Mouse (Mus musculus) midbrain, embryonic 15.5 days (tissue): ENCODE results near the gene Klk4. TPM values are rescaled to one million over a fixed set of nuclear protein-coding genes. Genes with fewer than 3 reads are reported as not detected.

Experiments
- ATAC-seq: fragments of 200-750 bp; cut with Nextera tagmentation; replicated peaks from 2 replicates; pipeline ENCODE4 v1.8.0; 2017; ENCODE audit warnings: moderate TSS enrichment
- H3K27ac ChIP-seq: fragments of 300-500 bp; sonication (generic); 2 replicates; pipeline ENCODE4 v1.5.1; 2015; ENCODE audit warnings: mild to moderate bottlenecking, inconsistent platforms
- H3K27me3 ChIP-seq: fragments of 300-500 bp; sonication (generic); replicated peaks from 2 replicates; pipeline ENCODE4 v1.6.1; 2015; ENCODE audit warnings: inconsistent platforms
- H3K36me3 ChIP-seq: fragments of 300-500 bp; sonication (generic); replicated peaks from 2 replicates; pipeline ENCODE4 v1.6.1; 2015; ENCODE audit warnings: inconsistent platforms
- H3K4me1 ChIP-seq: fragments of 300-500 bp; sonication (generic); 2 replicates; pipeline ENCODE4 v1.6.1; 2015; ENCODE audit warnings: inconsistent platforms
- H3K4me2 ChIP-seq: fragments of 300-500 bp; sonication (generic); 2 replicates; pipeline ENCODE4 v1.6.1; 2015; ENCODE audit warnings: inconsistent platforms, mild to moderate bottlenecking, moderate library complexity
- H3K4me3 ChIP-seq: fragments of 300-500 bp; sonication (generic); 2 replicates; pipeline ENCODE4 v1.5.1; 2015; ENCODE audit warnings: mild to moderate bottlenecking, inconsistent platforms
- H3K9ac ChIP-seq: fragments of 300-500 bp; sonication (generic); 2 replicates; pipeline ENCODE4 v1.6.1; 2015; ENCODE audit warnings: mild to moderate bottlenecking, inconsistent platforms
- H3K9me3 ChIP-seq: fragments of 300-500 bp; sonication (generic); 2 replicates; pipeline ENCODE4 v1.6.1; 2016; ENCODE audit warnings: inconsistent platforms
- WGBS: fragments of 180-500 bp; shearing (Covaris S2); methylation state at CpG from one replicate; pipeline ENCODE4 v1.1.7; 2015; ENCODE audit warnings: mixed read lengths; 5-methylcytosine and 5-hydroxymethylcytosine counted together
- polyA plus RNA-seq: library from polyadenylated mRNA; unstranded; fragments of >200 nt; fragmentation: Nextera tagmentation; extraction: Ambion mirVana; gene quantifications from 2 replicates; pipeline ENCODE4 v1.2.1, GENCODE M21; 2015

The Klk4 gene
- polyA plus RNA-seq, 1 experiment from 2014 or later = 0.18 TPM

- no peaks in the 10 kb centered on the region for H3K4me1 ChIP-seq
- H3K36me3 ChIP-seq = no peaks in the 10 kb centered on the region
- H3K27ac ChIP-seq = no peak overlapping the region
- 84% methylated on average over 2 of the region's 2 CpGs for WGBS
- no peaks in the 10 kb centered on the region for H3K27me3 ChIP-seq
- H3K4me3 ChIP-seq = no peak overlapping the region
- no peak overlapping the region for H3K4me2 ChIP-seq
- no peaks in the 10 kb centered on the region for H3K9me3 ChIP-seq
- no peak overlapping the region for H3K9ac ChIP-seq
- ATAC-seq = no peak
Measured at GRCm38 (mm10) chr7:43921941-43922340, 41.0 kb downstream of the Klk4 start.

GRCm38 (mm10) chr7:43925985-43926384 lies 45.0 kb downstream of the Klk4 start:
- H3K4me2 ChIP-seq = no peak overlapping the region
- H3K27ac ChIP-seq = no peak overlapping the region
- no peak overlapping the region for H3K4me3 ChIP-seq
- no peaks in the 10 kb centered on the region for H3K4me1 ChIP-seq
- no peaks in the 10 kb centered on the region for H3K27me3 ChIP-seq
- no peaks in the 10 kb centered on the region for H3K36me3 ChIP-seq
- H3K9me3 ChIP-seq = no peaks in the 10 kb centered on the region
- WGBS = 62% methylated on average over 5 of the region's 5 CpGs
- no peak overlapping the region for H3K9ac ChIP-seq
- no peak for ATAC-seq

- no peaks in the 10 kb centered on the region for H3K27me3 ChIP-seq
- H3K36me3 ChIP-seq = no peaks in the 10 kb centered on the region
- H3K4me2 ChIP-seq = no peak overlapping the region
- no peaks in the 10 kb centered on the region for H3K9me3 ChIP-seq
- H3K9ac ChIP-seq = no peak overlapping the region
- H3K4me1 ChIP-seq = no peaks in the 10 kb centered on the region
- H3K27ac ChIP-seq = no peak overlapping the region
- H3K4me3 ChIP-seq = no peak overlapping the region
- no peak for ATAC-seq
- 49% methylated on average over 4 of the region's 4 CpGs for WGBS
Measured at GRCm38 (mm10) chr7:43928521-43928920, 47.6 kb downstream of the Klk4 start.

- ATAC-seq = no peak
- Histone ChIP-seq H3K4me3 (no peak overlapping the region), H3K27ac (no peak overlapping the region)
Measured at GRCm38 (mm10) chr7:43932337-43932736, 51.4 kb downstream of the Klk4 start.

GRCm38 (mm10) chr7:43933440-43933839 lies 52.5 kb downstream of the Klk4 start, which contains the start of gene Klk15:
Gene Klk15 (plus strand): TSS chr7:43933740.
- Histone ChIP-seq H3K4me3 (no peak within 1 kb of the TSS), H3K9ac (no peak within 1 kb of the TSS), H3K27me3 (no peaks in the 10 kb centered on the region), H3K27ac (no peak within 1 kb of the TSS), H3K36me3 (no peaks in the 10 kb centered on the region), H3K4me1 (no peaks in the 10 kb centered on the region), H3K4me2 (no peak within 1 kb of the TSS), H3K9me3 (no peaks in the 10 kb centered on the region)
- WGBS = 88% methylated on average over 3 of the region's 3 CpGs
- no peak for ATAC-seq

More at GRCm38 (mm10) chr7:43932337-43932736, 51.4 kb downstream of the Klk4 start:
- H3K4me2 ChIP-seq = no peak overlapping the region
- WGBS = 68% methylated on average over 4 of the region's 4 CpGs
- no peaks in the 10 kb centered on the region for H3K9me3 ChIP-seq
- H3K9ac ChIP-seq = no peak overlapping the region
- H3K36me3 ChIP-seq = no peaks in the 10 kb centered on the region
- no peaks in the 10 kb centered on the region for H3K4me1 ChIP-seq
- H3K27me3 ChIP-seq = no peaks in the 10 kb centered on the region

- H3K36me3 ChIP-seq = no peaks in the 10 kb centered on the region
Measured at GRCm38 (mm10) chr7:43934747-43935146, 53.8 kb downstream of the Klk4 start.

More at GRCm38 (mm10) chr7:43934747-43935146, 53.8 kb downstream of the Klk4 start:
- ATAC-seq = no peak
- Histone ChIP-seq H3K4me2 (no peak overlapping the region), H3K4me1 (no peaks in the 10 kb centered on the region), H3K9ac (no peak overlapping the region), H3K4me3 (no peak overlapping the region), H3K9me3 (no peaks in the 10 kb centered on the region), H3K27ac (no peak overlapping the region), H3K27me3 (no peaks in the 10 kb centered on the region)
- 81% methylated on average over 3 of the region's 3 CpGs for WGBS

Other genes with a start within 250 kb of the Klk4 start
- not detected in 2 replicates for gene Ceacam18, start 246.5 kb upstream of the Klk4 start, polyA plus RNA-seq
- gene Siglece, start 221.0 kb upstream of the Klk4 start, polyA plus RNA-seq = 0.47 and 0.53 TPM in 2 replicates
- gene Ctu1, start 209.1 kb upstream of the Klk4 start, polyA plus RNA-seq = 27.6 and 33.8 TPM in 2 replicates
- not detected in 2 replicates for gene Klk14, start 190.7 kb upstream of the Klk4 start, polyA plus RNA-seq
- gene Klk13, start 168.6 kb upstream of the Klk4 start, polyA plus RNA-seq = 0.13 and 0.21 TPM in 2 replicates
- gene Klk12, start 112.3 kb upstream of the Klk4 start, polyA plus RNA-seq = not detected in 2 replicates
- gene Klk11, start 106.6 kb upstream of the Klk4 start, polyA plus RNA-seq = 0.17 TPM in 1 of 2 replicates, not detected in the other
- 0.12 and 0.17 TPM in 2 replicates for gene Klk10, start 100.1 kb upstream of the Klk4 start, polyA plus RNA-seq
- gene Klk9, start 89.3 kb upstream of the Klk4 start, polyA plus RNA-seq = 0.12 and 0.27 TPM in 2 replicates
- 7.3 and 10.0 TPM in 2 replicates for gene Klk8, start 83.6 kb upstream of the Klk4 start, polyA plus RNA-seq
- not detected in 2 replicates for gene Klk7, start 69.9 kb upstream of the Klk4 start, polyA plus RNA-seq
- not detected in 2 replicates for gene Klk6, start 56.7 kb upstream of the Klk4 start, polyA plus RNA-seq
- gene Klk5, start 39.2 kb upstream of the Klk4 start, polyA plus RNA-seq = not detected in 2 replicates
- gene Klk15, start 52.6 kb downstream of the Klk4 start, polyA plus RNA-seq = not detected in 2 replicates
- not detected in 2 replicates for gene Klk1b8, start 69.5 kb downstream of the Klk4 start, polyA plus RNA-seq
- not detected in 2 replicates for gene Klk1b1, start 85.6 kb downstream of the Klk4 start, polyA plus RNA-seq
- not detected in 2 replicates for gene Klk1b9, start 94.9 kb downstream of the Klk4 start, polyA plus RNA-seq
- gene Klk1b11, start 114.7 kb downstream of the Klk4 start, polyA plus RNA-seq = not detected in 2 replicates
- not detected in 2 replicates for gene Klk1b26, start 131.0 kb downstream of the Klk4 start, polyA plus RNA-seq
- gene Klk1b27, start 171.1 kb downstream of the Klk4 start, polyA plus RNA-seq = not detected in 2 replicates
- gene Klk1b21, start 221.2 kb downstream of the Klk4 start, polyA plus RNA-seq = not detected in 2 replicates
- gene Klk1b22, start 231.5 kb downstream of the Klk4 start, polyA plus RNA-seq = not detected in 2 replicates